Mouse (Mus musculus) erythroblast, embryonic 14.5 days (primary cell): ENCODE data around the gene Slc8a1.

ENCODE experiments used
- GATA1 ChIP-seq: IDR thresholded peaks from 2 replicates; pipeline ENCODE4 v1.6.1; 2012; ENCODE audit warnings: low read length, inconsistent platforms, mixed read lengths
- TAL1 ChIP-seq: IDR thresholded peaks from 3 replicates; pipeline ENCODE4 v1.6.1; 2012; ENCODE audit warnings: low read length, inconsistent platforms, mixed read lengths

DNA sequence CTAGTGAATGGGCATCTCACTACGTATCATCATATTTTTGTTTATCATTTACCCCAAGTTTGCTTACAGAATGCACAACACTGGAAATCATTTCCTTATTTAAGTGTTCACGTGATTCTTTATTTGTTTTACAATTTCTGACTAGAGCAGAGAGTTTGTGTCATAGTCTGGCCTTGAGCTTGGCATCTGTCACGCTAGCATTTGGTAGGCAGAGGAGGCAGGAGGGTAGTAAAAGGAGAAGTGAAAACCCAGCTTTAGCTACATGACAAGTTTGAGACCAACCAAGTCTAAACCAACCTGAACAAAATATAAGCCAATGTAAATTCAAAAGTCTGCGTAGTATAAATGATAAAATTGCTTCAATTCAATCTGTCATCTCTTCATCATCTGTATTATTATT is 41.7 kb upstream of the Slc8a1 start:
- no peak for TF ChIP-seq GATA1
- TF ChIP-seq TAL1: no peak
